Mouse (Mus musculus) spleen, adult 2 months (tissue): ENCODE measurements around the gene Kctd11.

Source experiments
- CTCF ChIP-seq: fragments of 200-500 bp; IDR thresholded peaks from 2 replicates; pipeline ENCODE4 v1.5.1; 2011; ENCODE audit warnings: mild to moderate bottlenecking, inconsistent platforms; ENCODE audit not compliant: insufficient read depth, insufficient read length, insufficient replicate concordance; ENCODE audit errors: extremely low read depth
- POLR2A ChIP-seq: fragments of 200-500 bp; IDR thresholded peaks from 2 replicates; pipeline ENCODE4 v1.6.1; 2011; ENCODE audit warnings: low read depth, low read length, inconsistent platforms

GRCm38 (mm10) chr11:69871822-69872221 is 9.4 kb downstream of the Kctd11 start:
- TF ChIP-seq CTCF = no peak
- TF ChIP-seq POLR2A = no peak
